Mouse (Mus musculus) neural tube, embryonic 14.5 days (tissue): ENCODE measurements at regions not wholly inside any gene's neighbourhood (a gene's known extent, or its start where the extent isn't known, plus 50 kb on each side); places are given as distances from the start of the nearest gene placed in this dataset.

ENCODE experiments used
- ATAC-seq: fragments of 200-750 bp; cut with Nextera tagmentation; 2 replicates; pipeline ENCODE4 v1.8.0; 2017; ENCODE audit warnings: low read depth, mild to moderate bottlenecking, moderate TSS enrichment, moderate library complexity
- H3K27ac ChIP-seq: fragments of 300-500 bp; sonication (generic); 2 replicates; pipeline ENCODE4 v1.5.1; 2014; ENCODE audit warnings: low read depth, mild to moderate bottlenecking, control low read depth, low read length, moderate library complexity, mixed read lengths
- H3K27me3 ChIP-seq: fragments of 300-500 bp; sonication (generic); 2 replicates; pipeline ENCODE4 v1.6.1; 2014; ENCODE audit warnings: low read length; ENCODE audit not compliant: control insufficient read depth, insufficient read depth
- H3K36me3 ChIP-seq: fragments of 300-500 bp; sonication (generic); 2 replicates; pipeline ENCODE4 v1.6.1; 2014; ENCODE audit warnings: low read length, mixed read lengths; ENCODE audit not compliant: control insufficient read depth, insufficient read depth
- H3K4me1 ChIP-seq: fragments of 300-500 bp; sonication (generic); 2 replicates; pipeline ENCODE4 v1.6.1; 2014; ENCODE audit warnings: low read length; ENCODE audit not compliant: control insufficient read depth, insufficient read depth
- H3K4me2 ChIP-seq: fragments of 300-500 bp; sonication (generic); 2 replicates; pipeline ENCODE4 v1.6.1; 2014; ENCODE audit warnings: mild to moderate bottlenecking, low read depth, low read length, control low read depth
- H3K4me3 ChIP-seq: fragments of 300-500 bp; sonication (generic); 2 replicates; pipeline ENCODE4 v1.5.1; 2014; ENCODE audit warnings: low read depth, low read length, control low read depth, mixed read lengths
- H3K9ac ChIP-seq: fragments of 300-500 bp; sonication (generic); replicated peaks from 2 replicates; pipeline ENCODE4 v1.6.1; 2014; ENCODE audit warnings: low read depth, mild to moderate bottlenecking, control low read depth, low read length, mixed read lengths
- H3K9me3 ChIP-seq: fragments of 300-500 bp; sonication (generic); 2 replicates; pipeline ENCODE4 v1.6.1; 2016; ENCODE audit warnings: low read length; ENCODE audit not compliant: control insufficient read depth
- WGBS: fragments of 180-500 bp; shearing (Covaris S2); extraction: QIAGEN DNeasy Blood & Tissue Kit; methylation state at CpG from one replicate; pipeline ENCODE4 v1.1.7; 2014; 5-methylcytosine and 5-hydroxymethylcytosine counted together

GRCm38 (mm10) chr4:25453127-25453806 lies 171.6 kb upstream of the Ufl1 start:
- Histone ChIP-seq H3K36me3 (no peaks in the 10 kb centered on the region), H3K4me3 (no peak overlapping the region), H3K27me3 (no peaks in the 10 kb centered on the region), H3K27ac (no peak overlapping the region), H3K9ac (no peak overlapping the region), H3K4me2 (no peak overlapping the region), H3K9me3 (no peaks in the 10 kb centered on the region), H3K4me1 (no peaks in the 10 kb centered on the region)
- WGBS: 93% methylated on average over 6 of the region's 6 CpGs
- no peak for ATAC-seq

DNA sequence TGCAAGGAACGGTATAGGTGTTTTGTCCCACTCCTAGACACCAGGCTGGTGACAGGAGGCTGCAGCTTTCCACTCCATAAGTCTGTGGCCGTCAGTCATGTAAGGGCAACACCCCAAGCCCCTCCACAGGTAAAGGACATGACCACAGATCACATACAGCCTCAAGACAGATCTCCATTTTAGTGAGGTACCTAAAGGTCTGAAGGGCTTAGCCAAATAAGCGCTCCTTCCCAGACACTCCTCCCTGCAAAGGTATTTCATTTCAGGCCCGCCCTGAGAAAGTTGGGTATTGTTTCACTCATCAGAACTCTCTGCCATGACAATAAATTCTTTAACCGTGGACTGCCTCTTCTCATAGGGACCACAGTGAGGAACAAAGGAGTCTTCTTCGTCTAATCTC lies 170.2 kb upstream of the Ufl1 start:
- Histone ChIP-seq H3K4me2 (no peak overlapping the region), H3K9me3 (no peaks in the 10 kb centered on the region), H3K27ac (no peak overlapping the region), H3K4me1 (no peaks in the 10 kb centered on the region), H3K4me3 (no peak overlapping the region), H3K9ac (no peak overlapping the region), H3K27me3 (no peaks in the 10 kb centered on the region), H3K36me3 (no peaks in the 10 kb centered on the region)
- ATAC-seq: no peak
- WGBS: 77% methylated on average over 6 of the region's 6 CpGs

DNA sequence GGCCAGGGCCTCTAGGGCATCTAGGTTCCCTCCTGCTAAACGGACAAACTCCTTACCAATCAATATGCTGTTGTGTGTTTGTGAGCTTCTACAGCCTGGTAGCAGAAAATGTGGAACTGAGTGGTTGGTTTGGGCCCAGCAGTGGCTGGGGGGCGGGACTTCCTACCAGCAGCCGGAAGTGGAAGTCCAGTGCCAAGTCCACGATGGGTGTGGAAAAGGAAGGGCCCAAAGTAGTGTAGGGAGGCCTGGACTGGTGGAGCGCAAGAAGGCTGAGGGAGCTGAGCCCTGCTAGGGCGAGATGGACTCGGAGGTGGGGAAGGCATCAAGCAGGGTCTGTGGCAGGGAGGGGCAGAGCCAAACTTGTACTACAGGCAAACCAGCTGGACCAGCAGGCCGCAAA lies 150.6 kb upstream of the Ufl1 start:
- Histone ChIP-seq H3K4me1 (no peaks in the 10 kb centered on the region), H3K27ac (no peak overlapping the region), H3K27me3 (no peaks in the 10 kb centered on the region), H3K9ac (no peak overlapping the region), H3K4me2 (no peak overlapping the region), H3K4me3 (no peak overlapping the region), H3K36me3 (no peaks in the 10 kb centered on the region), H3K9me3 (no peaks in the 10 kb centered on the region)
- 94% methylated on average over 8 of the region's 8 CpGs for WGBS
- ATAC-seq: no peak

DNA sequence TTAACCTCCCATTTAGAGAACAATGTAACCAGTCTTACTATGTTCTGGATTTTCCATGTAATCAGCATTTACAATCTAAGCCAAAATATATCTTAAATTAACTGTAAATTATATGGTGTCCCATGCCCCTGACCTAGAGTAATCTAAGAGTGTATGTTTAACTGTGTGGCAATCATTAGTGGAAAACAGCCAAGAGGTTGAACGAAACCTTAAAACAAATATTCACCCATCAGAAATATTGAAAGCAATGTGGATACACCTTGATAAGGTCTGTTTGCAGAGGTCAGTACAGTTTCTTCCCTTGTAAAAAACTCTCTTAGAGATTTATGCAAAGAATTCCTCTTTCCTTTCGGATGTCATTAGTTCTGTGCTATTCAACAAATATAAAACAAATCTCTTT lies 134.7 kb upstream of the Ufl1 start:
- Histone ChIP-seq H3K36me3 (no peaks in the 10 kb centered on the region), H3K4me3 (no peak overlapping the region), H3K4me1 (no peaks in the 10 kb centered on the region), H3K9ac (no peak overlapping the region), H3K9me3 (no peaks in the 10 kb centered on the region), H3K4me2 (no peak overlapping the region), H3K27me3 (no peaks in the 10 kb centered on the region), H3K27ac (no peak overlapping the region)
- ATAC-seq: no peak
- 83% methylated on average over 2 of the region's 2 CpGs for WGBS

GRCm38 (mm10) chr4:25410440-25410839 lies 128.8 kb upstream of the Ufl1 start:
- H3K9me3 ChIP-seq: no peaks in the 10 kb centered on the region
- H3K36me3 ChIP-seq: no peaks in the 10 kb centered on the region
- H3K9ac ChIP-seq: no peak overlapping the region
- H3K4me3 ChIP-seq: no peak overlapping the region
- H3K4me1 ChIP-seq: peaks cover 10% of the 10 kb centered on the region; the same call in 1 of the 2 replicates
- no peaks in the 10 kb centered on the region for H3K27me3 ChIP-seq
- no peak for ATAC-seq
- H3K4me2 ChIP-seq: no peak overlapping the region
- H3K27ac ChIP-seq: no peak overlapping the region
- WGBS: 40% methylated on average over 4 of the region's 4 CpGs

- Histone ChIP-seq H3K27ac (peak overlapping the region; percentile 62; the same call in 1 of the 2 replicates), H3K27me3 (no peaks in the 10 kb centered on the region), H3K36me3 (no peaks in the 10 kb centered on the region), H3K4me2 (peak overlapping the region; percentile 14; the same call in 1 of the 2 replicates), H3K9ac (peak overlapping the region; percentile 29; the same call in 1 of the 2 replicates), H3K9me3 (no peaks in the 10 kb centered on the region), H3K4me3 (no peak overlapping the region), H3K4me1 (peaks cover 10% of the 10 kb centered on the region; the same call in 1 of the 2 replicates)
- 19% methylated on average over 3 of the region's 3 CpGs for WGBS
- ATAC-seq: peak; percentile 97
These were observed 127.3 kb upstream of the Ufl1 start for GRCm38 (mm10) chr4:25408696-25409448.

DNA sequence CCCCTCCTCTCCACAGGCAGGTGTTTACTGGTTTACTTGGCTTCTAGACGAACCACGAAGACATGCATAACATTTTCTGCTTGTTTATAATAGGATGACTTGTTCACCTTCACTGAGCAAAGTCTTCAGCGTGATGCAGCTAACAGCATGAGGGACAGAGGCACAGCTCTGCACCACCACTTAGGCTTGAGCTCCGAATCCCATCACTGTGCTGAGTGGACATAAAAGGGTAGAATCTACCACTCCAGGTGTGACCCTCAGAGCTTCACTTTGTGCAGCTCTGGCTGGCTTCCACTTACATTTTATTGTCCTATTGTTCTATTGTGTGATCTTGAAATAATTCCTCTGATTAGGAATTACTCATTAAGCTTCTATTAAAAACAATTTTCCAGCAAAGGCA lies 126.2 kb upstream of the Ufl1 start:
- H3K9ac ChIP-seq: no peak overlapping the region
- H3K27ac ChIP-seq: peak overlapping the region; percentile 62
- peaks cover 10% of the 10 kb centered on the region; the same call in 1 of the 2 replicates for H3K4me1 ChIP-seq
- no peak overlapping the region for H3K4me2 ChIP-seq
- peak; percentile 39; the same call in 1 of the 2 replicates for ATAC-seq
- no peak overlapping the region for H3K4me3 ChIP-seq
- H3K27me3 ChIP-seq: no peaks in the 10 kb centered on the region
- WGBS: 22% methylated on average over 4 of the region's 4 CpGs
- H3K9me3 ChIP-seq: no peaks in the 10 kb centered on the region
- H3K36me3 ChIP-seq: no peaks in the 10 kb centered on the region

- H3K9me3 ChIP-seq: no peaks in the 10 kb centered on the region
- no peak overlapping the region for H3K27ac ChIP-seq
- no peak overlapping the region for H3K4me2 ChIP-seq
- ATAC-seq: no peak
- no peaks in the 10 kb centered on the region for H3K27me3 ChIP-seq
- H3K4me3 ChIP-seq: no peak overlapping the region
- H3K36me3 ChIP-seq: no peaks in the 10 kb centered on the region
- 81% methylated on average over 5 of the region's 5 CpGs for WGBS
- H3K4me1 ChIP-seq: no peaks in the 10 kb centered on the region
- H3K9ac ChIP-seq: no peak overlapping the region
These were observed 107.9 kb upstream of the Ufl1 start for GRCm38 (mm10) chr4:25389542-25389941.

DNA sequence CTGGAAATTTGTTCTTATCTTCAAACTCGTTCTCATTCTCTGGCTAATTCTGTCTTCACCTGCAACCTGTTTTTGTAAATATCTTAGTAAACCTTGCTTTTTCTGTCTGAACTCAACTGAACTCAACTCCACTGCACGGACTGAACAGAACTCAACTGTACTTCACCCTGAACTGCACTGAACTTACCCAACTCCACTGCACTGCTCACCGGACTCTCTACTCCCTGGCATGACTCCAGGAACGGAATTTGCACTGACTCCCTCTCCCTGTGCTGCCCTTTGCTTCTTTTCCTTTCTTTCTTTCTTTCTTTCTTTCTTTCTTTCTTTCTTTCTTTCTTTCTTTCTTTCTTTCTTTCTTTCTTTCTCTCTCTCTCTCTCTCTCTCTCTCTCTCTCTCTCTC lies 90.4 kb upstream of the Ufl1 start:
- Histone ChIP-seq H3K27ac (no peak overlapping the region), H3K9me3 (no peaks in the 10 kb centered on the region), H3K4me2 (no peak overlapping the region), H3K4me1 (no peaks in the 10 kb centered on the region), H3K4me3 (no peak overlapping the region), H3K27me3 (no peaks in the 10 kb centered on the region), H3K36me3 (no peaks in the 10 kb centered on the region), H3K9ac (no peak overlapping the region)
- ATAC-seq: no peak
- WGBS: 80% methylated on average over 4 of the region's 4 CpGs
